Mouse (Mus musculus) neural tube, embryonic 15.5 days (tissue): ENCODE results near the gene Rab3gap1. TPM values are rescaled to one million over a fixed set of nuclear protein-coding genes. Genes with fewer than 3 reads are reported as not detected.
A peak's percentile ranks its signal among the peaks of the same experiment; 100 is the strongest.

Source experiments
- ATAC-seq: fragments of 200-750 bp; cut with Nextera tagmentation; 2 replicates; pipeline ENCODE4 v1.8.0; 2017; ENCODE audit warnings: mild to moderate bottlenecking, moderate TSS enrichment, moderate library complexity; ENCODE audit not compliant: low FRiP score
- H3K27ac ChIP-seq: fragments of 300-500 bp; sonication (generic); replicated peaks from 2 replicates; pipeline ENCODE4 v1.5.1; 2015; ENCODE audit warnings: mild to moderate bottlenecking, inconsistent platforms
- H3K27me3 ChIP-seq: fragments of 300-500 bp; sonication (generic); replicated peaks from 2 replicates; pipeline ENCODE4 v1.6.1; 2015; ENCODE audit warnings: inconsistent platforms
- H3K36me3 ChIP-seq: fragments of 300-500 bp; sonication (generic); 2 replicates; pipeline ENCODE4 v1.6.1; 2015; ENCODE audit warnings: inconsistent platforms
- H3K4me1 ChIP-seq: fragments of 300-500 bp; sonication (generic); 2 replicates; pipeline ENCODE4 v1.6.1; 2015; ENCODE audit warnings: inconsistent platforms
- H3K4me2 ChIP-seq: fragments of 300-500 bp; sonication (generic); 2 replicates; pipeline ENCODE4 v1.6.1; 2015; ENCODE audit warnings: inconsistent platforms, mild to moderate bottlenecking, moderate library complexity
- H3K4me3 ChIP-seq: fragments of 300-500 bp; sonication (generic); replicated peaks from 2 replicates; pipeline ENCODE4 v1.5.1; 2015; ENCODE audit warnings: mild to moderate bottlenecking, inconsistent platforms
- H3K9ac ChIP-seq: fragments of 300-500 bp; sonication (generic); replicated peaks from 2 replicates; pipeline ENCODE4 v1.6.1; 2015; ENCODE audit warnings: mild to moderate bottlenecking, inconsistent platforms
- H3K9me3 ChIP-seq: fragments of 300-500 bp; sonication (generic); replicated peaks from 2 replicates; pipeline ENCODE4 v1.6.1; 2016; ENCODE audit warnings: inconsistent platforms
- WGBS: fragments of 180-500 bp; shearing (Covaris S2); methylation state at CpG from one replicate; pipeline ENCODE4 v1.1.7; 2015; ENCODE audit warnings: mixed read lengths; 5-methylcytosine and 5-hydroxymethylcytosine counted together
- polyA plus RNA-seq: library from polyadenylated mRNA; unstranded; fragments of >200 nt; fragmentation: Nextera tagmentation; extraction: Ambion mirVana; gene quantifications from 2 replicates; pipeline ENCODE4 v1.2.1, GENCODE M21; 2015

Rab3gap1 gene
- polyA plus RNA-seq, 1 experiment from 2014 or later, result 21.5 TPM

DNA sequence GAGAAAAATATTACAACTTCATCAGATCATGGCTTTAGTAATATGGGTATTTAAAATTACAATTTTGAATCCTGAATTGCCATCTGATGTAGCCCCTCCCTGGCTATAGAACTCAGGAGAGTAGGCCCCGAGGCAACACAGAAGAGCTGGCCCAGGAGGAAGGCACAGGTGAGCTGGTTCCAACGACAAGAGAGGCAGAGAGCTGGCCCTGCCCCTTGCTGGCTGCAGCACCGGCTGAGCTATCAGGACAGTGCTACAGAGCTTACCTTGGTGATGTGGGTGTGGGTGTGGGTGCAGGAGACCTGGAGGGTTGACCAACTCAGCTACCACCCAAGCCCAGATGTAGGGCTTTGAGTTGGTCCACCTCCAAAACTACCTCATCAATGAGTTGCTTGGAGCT lies 119.7 kb downstream of the Rab3gap1 start:
- Histone ChIP-seq H3K27ac (no peak overlapping the region), H3K36me3 (no peaks in the 10 kb centered on the region), H3K4me3 (no peak overlapping the region), H3K9me3 (no peaks in the 10 kb centered on the region), H3K4me1 (peaks cover 7% of the 10 kb centered on the region), H3K9ac (no peak overlapping the region), H3K27me3 (no peaks in the 10 kb centered on the region), H3K4me2 (no peak overlapping the region)
- no peak for ATAC-seq
- WGBS, result 83% methylated on average over 3 of the region's 3 CpGs

DNA sequence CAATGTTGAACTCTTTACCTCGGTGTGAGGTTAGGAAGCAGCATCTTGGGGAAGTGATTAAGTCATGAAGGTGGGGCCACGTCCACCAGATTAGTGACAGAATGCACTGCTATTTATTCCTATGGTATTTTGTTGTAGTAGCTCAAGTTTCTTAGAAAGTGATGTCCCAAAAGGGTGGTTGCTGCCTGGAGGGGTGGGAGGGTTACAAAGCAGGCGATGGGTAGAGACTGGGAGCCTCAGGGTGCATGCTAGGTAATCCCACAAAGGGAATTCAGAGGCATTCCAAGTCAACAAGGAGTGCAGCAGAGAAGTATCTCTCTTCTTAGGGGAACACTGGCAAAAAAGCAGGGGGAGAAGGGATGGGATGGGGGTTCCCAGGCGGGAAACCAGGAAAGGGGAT lies 120.8 kb downstream of the Rab3gap1 start:
- Histone ChIP-seq H3K9me3 (no peaks in the 10 kb centered on the region), H3K36me3 (no peaks in the 10 kb centered on the region), H3K4me1 (peaks cover 7% of the 10 kb centered on the region), H3K9ac (no peak overlapping the region), H3K27ac (no peak overlapping the region), H3K4me2 (no peak overlapping the region), H3K27me3 (no peaks in the 10 kb centered on the region), H3K4me3 (no peak overlapping the region)
- no peak for ATAC-seq
- WGBS, result 87% methylated on average over 4 of the region's 4 CpGs

DNA sequence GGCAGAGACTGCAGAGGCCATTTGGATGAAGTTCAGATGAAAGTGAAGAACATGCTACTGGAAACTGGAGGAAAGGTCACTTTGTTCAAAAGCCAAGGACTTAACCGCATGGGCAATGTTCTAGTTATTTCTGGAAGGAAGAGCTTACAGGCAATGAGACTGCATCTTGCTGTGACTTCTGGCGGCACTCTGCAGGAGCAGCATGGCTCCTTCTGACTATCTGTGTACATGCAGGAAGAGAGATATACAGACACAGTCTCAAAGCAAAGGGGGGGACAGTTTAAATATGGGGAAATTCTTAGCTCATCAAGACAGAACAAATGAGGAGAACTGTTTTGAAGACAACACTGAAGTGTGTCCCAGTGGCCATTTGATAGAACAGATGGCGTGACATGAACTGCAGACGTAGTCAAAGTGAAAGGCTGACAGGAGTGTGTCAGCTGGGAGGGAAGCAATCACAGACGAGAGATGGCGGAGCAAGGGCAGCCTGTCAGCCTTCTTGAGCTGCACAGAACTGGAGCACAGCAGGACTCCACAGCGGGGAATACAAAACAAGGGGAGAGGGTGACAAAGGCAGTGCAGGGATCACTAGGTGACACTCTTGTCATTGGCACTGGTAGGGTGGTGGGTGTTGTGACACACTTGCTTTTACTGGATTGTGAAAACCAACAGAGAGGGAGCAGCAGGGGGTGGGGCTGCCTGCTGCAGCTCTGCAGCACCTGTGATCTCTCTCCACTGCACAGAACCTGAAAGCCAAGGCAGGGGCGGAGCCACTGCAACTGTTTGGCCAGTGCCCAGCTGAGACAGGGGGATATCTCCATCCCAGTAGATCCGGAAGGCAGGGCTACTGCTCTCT lies 121.5 kb downstream of the Rab3gap1 start:
- H3K4me2 ChIP-seq, result peak overlapping the region; percentile 28
- no peaks in the 10 kb centered on the region for H3K9me3 ChIP-seq
- peak overlapping the region; percentile 72 for H3K27ac ChIP-seq
- H3K4me1 ChIP-seq, result peaks cover 7% of the 10 kb centered on the region
- WGBS, result 44% methylated on average over 9 of the region's 9 CpGs
- H3K27me3 ChIP-seq, result no peaks in the 10 kb centered on the region
- H3K36me3 ChIP-seq, result no peaks in the 10 kb centered on the region
- H3K4me3 ChIP-seq, result no peak overlapping the region
- peak; percentile 71 for ATAC-seq
- 0 out of 2 replicates have a peak overlapping the region, but pooled peaks have one; percentile 11 for H3K9ac ChIP-seq

Other genes with a start within 250 kb of the Rab3gap1 start
- gene Tmem163, start 189.2 kb upstream of the Rab3gap1 start, polyA plus RNA-seq, result 47.1 and 54.1 TPM in 2 replicates
- gene Acmsd, start 139.4 kb upstream of the Rab3gap1 start, polyA plus RNA-seq, result not detected in 2 replicates
- gene Ccnt2, start 94.6 kb upstream of the Rab3gap1 start, polyA plus RNA-seq, result 91.1 and 99.3 TPM in 2 replicates
- gene Map3k19, start 13.7 kb upstream of the Rab3gap1 start, polyA plus RNA-seq, result 0.68 and 0.97 TPM in 2 replicates
- gene Zranb3, start 234.3 kb downstream of the Rab3gap1 start, polyA plus RNA-seq, result 4.1 and 4.8 TPM in 2 replicates
- 78.7 and 83.3 TPM in 2 replicates for gene R3hdm1, start 234.5 kb downstream of the Rab3gap1 start, polyA plus RNA-seq